Mouse (Mus musculus): ENCODE data around the gene Copa. TPM values are rescaled to one million over a fixed set of nuclear protein-coding genes. Genes with fewer than 3 reads are reported as not detected.

Copa gene
- total and polyA plus RNA-seq, 3 experiments: 81.2 to 118 (median 92.3) TPM

DNA sequence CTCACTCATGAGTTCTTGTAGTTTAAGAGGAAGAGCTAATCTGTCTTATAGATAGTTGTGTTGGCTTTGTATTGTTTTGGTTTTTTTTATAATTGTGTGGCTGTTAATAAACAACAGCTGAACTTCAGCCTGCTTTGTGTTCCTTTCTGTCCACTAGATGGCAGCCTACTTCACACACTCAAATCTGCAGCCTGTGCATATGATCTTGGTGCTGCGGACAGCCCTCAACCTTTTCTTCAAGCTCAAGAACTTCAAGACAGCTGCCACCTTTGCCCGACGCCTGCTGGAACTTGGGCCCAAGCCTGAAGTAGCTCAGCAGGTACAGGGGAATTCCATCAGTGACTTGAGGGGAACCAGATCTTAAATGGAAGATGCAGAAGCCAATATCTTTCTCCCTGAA is 37.4 kb downstream of the Copa start:
- H3K36me3 ChIP-seq (ENCODE audit: control insufficient read depth in 1 of 2, insufficient read depth in 2 of 2, low read length in 2 of 2): peaks cover 0 to 27% of the 10 kb centered on the region in 2 experiments; a peak in 2 of 4 replicates
- DNase-seq (ENCODE audit: low read depth, low spot score): peak; percentile 81
- H3K27me3 ChIP-seq (ENCODE audit: control insufficient read depth in 1 of 2, insufficient read depth in 2 of 2, low read length in 2 of 2): no peaks in the 10 kb centered on the region
- no peak overlapping the region for H3K27ac ChIP-seq (ENCODE audit: control insufficient read depth, low read depth, low read length)
- H3K79me2 ChIP-seq (ENCODE audit: control insufficient read depth, insufficient read depth, low read length, poor library complexity): no peaks in the 10 kb centered on the region
- 0 out of 4 replicates have a peak, but pooled peaks cover 0 to 5% of the 10 kb centered on the region in 2 experiments for H3K4me1 ChIP-seq (ENCODE audit: control insufficient read depth in 1 of 2, insufficient read depth in 2 of 2, low read length in 2 of 2)
- no peak overlapping the region for H3K9ac ChIP-seq (ENCODE audit: control insufficient read depth, low read depth, low read length, poor library complexity, severe bottlenecking)
- no peak overlapping the region for H3K4me3 ChIP-seq (ENCODE audit: control insufficient read depth in 1 of 2, insufficient read depth in 1 of 2, low read depth in 2 of 2, low read length in 2 of 2)
- no peaks in the 10 kb centered on the region for H3K9me3 ChIP-seq (replicated peaks; ENCODE audit: insufficient read depth, low read length)
- TF ChIP-seq MYC (IDR thresholded peaks at IDR 0.05; ENCODE audit: low read depth, low read length): no peak
- peak; percentile 68 to 80 (median 69) for TF ChIP-seq CTCF (IDR thresholded peaks at IDR 0.05 in 2 of 3, conservative IDR thresholded peaks at IDR 0.05 in 1 of 3; ENCODE audit: control insufficient read depth in 1 of 3, insufficient read depth in 1 of 3, low read depth in 2 of 3, low read length in 3 of 3, poor library complexity in 1 of 3, severe bottlenecking in 1 of 3)
- TF ChIP-seq RAD21 (IDR thresholded peaks at IDR 0.05; ENCODE audit: low read depth, low read length): peak; percentile 71
- TF ChIP-seq UBTF (IDR thresholded peaks at IDR 0.05; ENCODE audit: borderline replicate concordance, insufficient read depth, low read depth, low read length): no peak
- TF ChIP-seq CHD1 (IDR thresholded peaks at IDR 0.05; ENCODE audit: low read depth, low read length): no peak
- peak; percentile 46 for TF ChIP-seq ZC3H11A (IDR thresholded peaks at IDR 0.05; ENCODE audit: low read depth, low read length)
- no peak for TF ChIP-seq HCFC1 (IDR thresholded peaks at IDR 0.05; ENCODE audit: low read depth, low read length)
- TF ChIP-seq TAL1 (IDR thresholded peaks at IDR 0.05; ENCODE audit: low read length): no peak
- no peak for TF ChIP-seq ZKSCAN1 (IDR thresholded peaks at IDR 0.05; ENCODE audit: low read depth, low read length)
- no peak for TF ChIP-seq POLR2A (IDR thresholded peaks at IDR 0.05; ENCODE audit: control insufficient read depth in 1 of 2, insufficient read depth in 1 of 2, low read depth in 1 of 2, low read length in 2 of 2, poor library complexity in 1 of 2)
- no peak for TF ChIP-seq KAT2A (conservative IDR thresholded peaks at IDR 0.05; ENCODE audit: low read depth, low read length)
- no peak for TF ChIP-seq CHD2 (IDR thresholded peaks at IDR 0.05; ENCODE audit: low read length)
- TF ChIP-seq ZMIZ1 (IDR thresholded peaks at IDR 0.05; ENCODE audit: low read depth, low read length): no peak
- no peak for TF ChIP-seq NELFE (IDR thresholded peaks at IDR 0.05; ENCODE audit: low read depth, low read length)
- TF ChIP-seq RCOR1 (IDR thresholded peaks at IDR 0.05; ENCODE audit: low read depth, low read length): no peak
- TF ChIP-seq MXI1 (IDR thresholded peaks at IDR 0.05; ENCODE audit: low read depth, low read length): no peak
- TF ChIP-seq ELF1 (IDR thresholded peaks at IDR 0.05; ENCODE audit: low read depth, low read length): no peak
- no peak for TF ChIP-seq USF2 (IDR thresholded peaks at IDR 0.05; ENCODE audit: borderline replicate concordance in 1 of 2, insufficient read depth in 1 of 2, low read depth in 1 of 2, low read length in 2 of 2)
- TF ChIP-seq POLR2AphosphoS5 (IDR thresholded peaks at IDR 0.05; ENCODE audit: borderline replicate concordance, low read depth, low read length): no peak
- peak; percentile 55 for TF ChIP-seq ZNF384 (IDR thresholded peaks at IDR 0.05; ENCODE audit: low read depth, low read length)
- TF ChIP-seq SMC3 (IDR thresholded peaks at IDR 0.05; ENCODE audit: low read depth, low read length): peak; percentile 77
- no peak for TF ChIP-seq USF1 (IDR thresholded peaks at IDR 0.05; ENCODE audit: low read depth, low read length)
- no peak for TF ChIP-seq MEF2A (IDR thresholded peaks at IDR 0.05; ENCODE audit: extremely low read depth, insufficient replicate concordance, low read depth, low read length, poor library complexity, severe bottlenecking)
- no peak for TF ChIP-seq GATA1 (IDR thresholded peaks at IDR 0.05; ENCODE audit: low read depth, low read length)
- no peak for TF ChIP-seq NRF1 (IDR thresholded peaks at IDR 0.05; ENCODE audit: insufficient read depth, low read depth, low read length, poor library complexity, severe bottlenecking)
- TF ChIP-seq EP300 (IDR thresholded peaks at IDR 0.05; ENCODE audit: low read depth in 1 of 2, low read length in 2 of 2): no peak
- TF ChIP-seq SIN3A (IDR thresholded peaks at IDR 0.05; ENCODE audit: low read length): no peak; the same call in none of the 2 replicates
- TF ChIP-seq GABPA (IDR thresholded peaks at IDR 0.05; ENCODE audit: low read depth, low read length): no peak
- TF ChIP-seq BHLHE40 (IDR thresholded peaks at IDR 0.05; ENCODE audit: borderline replicate concordance, low read depth, low read length): no peak
- TF ChIP-seq JUND (IDR thresholded peaks at IDR 0.05; ENCODE audit: low read depth, low read length): no peak
- no peak for TF ChIP-seq MAX (IDR thresholded peaks at IDR 0.05; ENCODE audit: low read length)
- no peak for TF ChIP-seq E2F4 (IDR thresholded peaks at IDR 0.05; ENCODE audit: borderline replicate concordance, low read depth, low read length)
- TF ChIP-seq MYB (IDR thresholded peaks at IDR 0.05; ENCODE audit: low read depth, low read length): no peak
- TF ChIP-seq MAFK (IDR thresholded peaks at IDR 0.05; ENCODE audit: borderline replicate concordance, low read depth, low read length): no peak
- TF ChIP-seq POLR2AphosphoS2 (IDR thresholded peaks at IDR 0.05; ENCODE audit: low read length): no peak
- no peak for TF ChIP-seq MAZ (IDR thresholded peaks at IDR 0.05; ENCODE audit: low read depth, low read length)
- no peak for TF ChIP-seq ETS1 (IDR thresholded peaks at IDR 0.05; ENCODE audit: low read depth, low read length)
- no peak for TF ChIP-seq TCF12 (IDR thresholded peaks at IDR 0.05; ENCODE audit: low read depth, low read length)
